Mouse (Mus musculus): ENCODE measurements around the gene Nudt14. TPM values are rescaled to one million over a fixed set of nuclear protein-coding genes. Genes with fewer than 3 reads are reported as not detected.
A peak's percentile ranks its signal among the peaks of the same experiment; 100 is the strongest.

Nudt14 gene
- polyA plus RNA-seq, 1 experiment from 2014 or later: 101 TPM

- Histone ChIP-seq H3K27ac (ENCODE audit: low read length) (no peak overlapping the region), H3K27me3 (replicated peaks; ENCODE audit: insufficient read depth, low read length) (no peaks in the 10 kb centered on the region), H3K9ac (replicated peaks; ENCODE audit: low read depth) (no peak overlapping the region), H3K36me3 (ENCODE audit: insufficient read depth, low read length) (0 out of 2 replicates have a peak, but pooled peaks cover 3% of the 10 kb centered on the region), H3K4me3 (ENCODE audit: low read depth, low read length) (no peak overlapping the region), H3K4me2 (replicated peaks; ENCODE audit: low read depth, low read length) (no peak overlapping the region), H3K4me1 (ENCODE audit: insufficient read depth, low read depth, low read length) (no peaks in the 10 kb centered on the region), H3K9me3 (ENCODE audit: low read length) (no peaks in the 10 kb centered on the region)
- TF ChIP-seq EP300 (IDR thresholded peaks at IDR 0.05) (no peak), CTCF (IDR thresholded peaks at IDR 0.05) (no peak)
- DNase-seq (ENCODE audit: low spot score): no peak
- 68% methylated on average over 12 of the region's 12 CpGs for WGBS
- peak; percentile 11; the same call in 1 of the 2 replicates for ATAC-seq
Measured at GRCm38 (mm10) chr12:112921518-112921917, 20.4 kb downstream of the Nudt14 start.

GRCm38 (mm10) chr12:112917906-112918305 is 24.0 kb downstream of the Nudt14 start:
- ATAC-seq: peak; percentile 55
- H3K4me3 ChIP-seq (ENCODE audit: low read depth, low read length): no peak overlapping the region
- H3K27ac ChIP-seq (ENCODE audit: low read length): 0 out of 2 replicates have a peak overlapping the region, but pooled peaks have one; percentile 14
- TF ChIP-seq EP300 (IDR thresholded peaks at IDR 0.05) (no peak), CTCF (IDR thresholded peaks at IDR 0.05) (peak; percentile 12; the same call in 1 of the 2 replicates)
- no peak overlapping the region for H3K4me2 ChIP-seq (replicated peaks; ENCODE audit: low read depth, low read length)
- 43% methylated on average over 8 of the region's 8 CpGs for WGBS
- DNase-seq (ENCODE audit: low spot score): no peak
- H3K4me1 ChIP-seq (ENCODE audit: insufficient read depth, low read depth, low read length): no peaks in the 10 kb centered on the region
- H3K9me3 ChIP-seq (ENCODE audit: low read length): no peaks in the 10 kb centered on the region
- no peaks in the 10 kb centered on the region for H3K27me3 ChIP-seq (replicated peaks; ENCODE audit: insufficient read depth, low read length)
- no peak overlapping the region for H3K9ac ChIP-seq (replicated peaks; ENCODE audit: low read depth)
- 0 out of 2 replicates have a peak, but pooled peaks cover 3% of the 10 kb centered on the region for H3K36me3 ChIP-seq (ENCODE audit: insufficient read depth, low read length)

GRCm38 (mm10) chr12:112917486-112917885 is 24.4 kb downstream of the Nudt14 start:
- ATAC-seq (peak; percentile 21), DNase-seq (ENCODE audit: low spot score) (no peak)
- H3K36me3 ChIP-seq (ENCODE audit: insufficient read depth, low read length): 0 out of 2 replicates have a peak, but pooled peaks cover 3% of the 10 kb centered on the region
- H3K9ac ChIP-seq (replicated peaks; ENCODE audit: low read depth): no peak overlapping the region
- H3K4me1 ChIP-seq (ENCODE audit: insufficient read depth, low read depth, low read length): no peaks in the 10 kb centered on the region
- no peak overlapping the region for H3K4me2 ChIP-seq (replicated peaks; ENCODE audit: low read depth, low read length)
- no peaks in the 10 kb centered on the region for H3K9me3 ChIP-seq (ENCODE audit: low read length)
- TF ChIP-seq CTCF (IDR thresholded peaks at IDR 0.05) (no peak), EP300 (IDR thresholded peaks at IDR 0.05) (no peak)
- 0 out of 2 replicates have a peak overlapping the region, but pooled peaks have one; percentile 14 for H3K27ac ChIP-seq (ENCODE audit: low read length)
- 69% methylated on average over 10 of the region's 11 CpGs for WGBS
- H3K4me3 ChIP-seq (ENCODE audit: low read depth, low read length): no peak overlapping the region
- no peaks in the 10 kb centered on the region for H3K27me3 ChIP-seq (replicated peaks; ENCODE audit: insufficient read depth, low read length)

- 0 out of 2 replicates have a peak, but pooled peaks cover 3% of the 10 kb centered on the region for H3K36me3 ChIP-seq (ENCODE audit: insufficient read depth, low read length)
- H3K4me3 ChIP-seq (ENCODE audit: low read depth, low read length): no peak overlapping the region
- ATAC-seq (no peak), DNase-seq (ENCODE audit: low spot score) (no peak)
- H3K4me2 ChIP-seq (replicated peaks; ENCODE audit: low read depth, low read length): no peak overlapping the region
- no peaks in the 10 kb centered on the region for H3K4me1 ChIP-seq (ENCODE audit: insufficient read depth, low read depth, low read length)
- TF ChIP-seq EP300 (IDR thresholded peaks at IDR 0.05) (no peak), CTCF (IDR thresholded peaks at IDR 0.05) (no peak)
- 0 out of 2 replicates have a peak overlapping the region, but pooled peaks have one; percentile 14 for H3K27ac ChIP-seq (ENCODE audit: low read length)
- no peak overlapping the region for H3K9ac ChIP-seq (replicated peaks; ENCODE audit: low read depth)
- no peaks in the 10 kb centered on the region for H3K27me3 ChIP-seq (replicated peaks; ENCODE audit: insufficient read depth, low read length)
- 86% methylated on average over 16 of the region's 16 CpGs for WGBS
- H3K9me3 ChIP-seq (ENCODE audit: low read length): no peaks in the 10 kb centered on the region
Measured at GRCm38 (mm10) chr12:112916698-112917400, 25.1 kb downstream of the Nudt14 start.

- no peaks in the 10 kb centered on the region for H3K9me3 ChIP-seq (ENCODE audit: low read length)
- TF ChIP-seq CTCF (IDR thresholded peaks at IDR 0.05): no peak
- TF ChIP-seq EP300 (IDR thresholded peaks at IDR 0.05): no peak
- peaks cover 9% of the 10 kb centered on the region for H3K36me3 ChIP-seq (ENCODE audit: insufficient read depth, low read length)
- no peak overlapping the region for H3K4me2 ChIP-seq (replicated peaks; ENCODE audit: low read depth, low read length)
- H3K4me3 ChIP-seq (ENCODE audit: low read depth, low read length): no peak overlapping the region
- H3K27ac ChIP-seq (ENCODE audit: low read length): no peak overlapping the region
- no peak for ATAC-seq
- DNase-seq (ENCODE audit: low spot score): no peak
- H3K27me3 ChIP-seq (replicated peaks; ENCODE audit: insufficient read depth, low read length): no peaks in the 10 kb centered on the region
- H3K9ac ChIP-seq (replicated peaks; ENCODE audit: low read depth): no peak overlapping the region
- H3K4me1 ChIP-seq (ENCODE audit: insufficient read depth, low read depth, low read length): no peaks in the 10 kb centered on the region
- WGBS: 82% methylated on average over 13 of the region's 13 CpGs
Measured at GRCm38 (mm10) chr12:112915587-112915986, 26.3 kb downstream of the Nudt14 start.

- WGBS: 53% methylated on average over 11 of the region's 11 CpGs
- ATAC-seq (no peak), DNase-seq (ENCODE audit: low spot score) (peak; percentile 32)
- H3K27me3 ChIP-seq (replicated peaks; ENCODE audit: insufficient read depth, low read length): no peaks in the 10 kb centered on the region
- H3K4me3 ChIP-seq (ENCODE audit: low read depth, low read length): no peak overlapping the region
- TF ChIP-seq EP300 (IDR thresholded peaks at IDR 0.05) (no peak), CTCF (IDR thresholded peaks at IDR 0.05) (no peak)
- no peaks in the 10 kb centered on the region for H3K4me1 ChIP-seq (ENCODE audit: insufficient read depth, low read depth, low read length)
- H3K27ac ChIP-seq (ENCODE audit: low read length): no peak overlapping the region
- H3K9ac ChIP-seq (replicated peaks; ENCODE audit: low read depth): no peak overlapping the region
- H3K9me3 ChIP-seq (ENCODE audit: low read length): no peaks in the 10 kb centered on the region
- no peak overlapping the region for H3K4me2 ChIP-seq (replicated peaks; ENCODE audit: low read depth, low read length)
- H3K36me3 ChIP-seq (ENCODE audit: insufficient read depth, low read length): peaks cover 14% of the 10 kb centered on the region
Measured at GRCm38 (mm10) chr12:112914527-112914926, 27.4 kb downstream of the Nudt14 start.
